Mouse (Mus musculus) frontal cortex, adult 2 months (tissue): Measurements from ENCODE around the gene Mrpl24. TPM values are rescaled to one million over a fixed set of nuclear protein-coding genes. Genes with fewer than 3 reads are reported as not detected.

Experiments used
- DNase-seq, 2 experiments: peaks; one replicate each; pipeline ENCODE4 v3.0.0; 2022; ENCODE audit warnings: low spot score in 1 of 2; ENCODE audit errors: extremely low spot score in 1 of 2
- polyA plus RNA-seq: library from polyadenylated mRNA; depleted of rRNA; stranded (reverse); fragments of >200 nt; gene quantifications from 2 replicates; pipeline ENCODE4 v1.2.3, GENCODE M21; 2012

Gene Mrpl24
- polyA plus RNA-seq, 1 experiment = 80.0 TPM

- DNase-seq = no peak
Measured at GRCm38 (mm10) chr3:87945781-87946540, 26.7 kb downstream of the Mrpl24 start.

- DNase-seq = no peak
Measured at GRCm38 (mm10) chr3:87946541-87946860, 27.2 kb downstream of the Mrpl24 start.

DNA sequence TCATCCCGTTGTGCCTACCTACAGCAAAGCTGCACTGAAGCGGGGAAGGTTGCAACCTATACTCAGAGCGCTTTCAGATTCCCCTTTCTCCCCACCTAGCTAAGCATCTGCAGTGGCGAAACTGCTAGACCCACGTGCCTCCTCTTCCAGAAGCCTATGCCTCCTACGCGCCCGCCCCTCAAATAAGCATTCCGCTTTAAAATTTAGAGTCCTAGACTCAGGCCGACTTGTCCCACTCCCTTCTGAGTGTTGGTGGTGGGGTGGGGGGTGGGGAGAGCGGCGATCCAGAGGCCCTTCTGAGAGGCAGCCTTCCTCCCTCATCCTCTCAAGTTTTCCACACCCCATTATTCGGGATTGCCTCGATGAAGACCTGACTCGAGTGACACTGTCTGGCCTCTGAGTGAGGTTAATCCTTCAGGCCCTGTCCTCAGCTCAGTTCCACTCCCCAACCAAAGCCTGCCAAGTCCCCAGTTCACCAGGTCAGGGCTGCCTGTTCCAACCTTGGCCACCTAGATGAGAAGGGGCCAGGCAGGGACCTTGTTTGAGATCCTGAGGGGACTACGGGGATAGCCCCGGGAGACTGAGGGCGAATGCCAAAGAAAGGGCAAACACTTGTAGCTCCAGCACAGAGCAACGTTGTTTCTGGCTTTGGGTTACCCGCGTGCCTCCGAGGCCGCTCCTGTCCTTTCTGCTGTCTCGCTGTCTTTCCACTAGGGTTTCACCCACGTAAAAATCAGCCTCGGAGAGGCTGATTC lies 27.9 kb downstream of the Mrpl24 start:
- no peak for DNase-seq

GRCm38 (mm10) chr3:87947811-87948199 lies 28.5 kb downstream of the Mrpl24 start:
- no peak for DNase-seq

DNA sequence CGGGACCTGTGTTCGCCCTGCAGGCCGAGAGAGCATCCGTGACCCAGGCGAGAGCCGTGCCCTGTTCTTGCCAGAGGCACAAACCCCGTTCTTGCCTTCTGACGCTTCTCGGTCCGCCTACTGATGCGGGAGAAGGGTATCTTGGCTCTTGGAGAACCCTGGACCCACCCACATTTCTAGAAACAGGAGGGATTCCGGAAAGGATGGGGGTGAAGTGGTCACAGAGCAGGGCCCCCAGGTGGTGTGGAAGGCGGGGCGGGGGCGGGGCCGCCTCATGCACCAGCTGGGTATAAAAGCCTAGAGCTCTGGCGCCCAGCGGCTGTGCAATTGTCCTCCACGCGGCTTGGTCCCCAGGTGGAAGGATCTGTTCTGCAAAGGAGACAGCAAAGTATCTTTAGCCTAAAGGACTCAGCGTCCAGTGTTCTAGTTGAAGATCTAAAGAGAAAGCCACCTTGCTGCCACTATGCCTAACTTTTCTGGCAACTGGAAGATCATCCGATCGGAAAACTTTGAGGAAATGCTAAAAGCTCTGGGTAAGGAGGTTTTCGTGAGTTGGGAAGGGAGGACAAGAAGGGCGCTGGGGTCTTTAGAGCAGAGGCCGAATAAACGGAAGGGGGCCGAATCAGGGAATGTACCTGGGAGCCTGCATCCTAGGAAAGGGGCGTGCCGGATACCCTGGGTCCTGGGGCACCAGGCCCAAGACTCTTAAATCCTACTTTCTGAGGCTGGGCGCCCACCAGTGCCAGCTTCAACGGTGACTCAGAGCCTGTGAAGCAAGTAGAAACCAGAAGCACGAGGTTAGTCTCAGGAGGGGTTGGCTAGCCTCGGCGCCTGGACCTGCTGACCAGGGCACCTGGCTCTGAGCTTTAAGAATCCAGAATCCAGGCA lies 29.3 kb downstream of the Mrpl24 start, which contains the start of gene Crabp2:
Crabp2 (plus strand) TSS at position 289 of the 888 bp plus-strand sequence.
- no peak for DNase-seq

DNA sequence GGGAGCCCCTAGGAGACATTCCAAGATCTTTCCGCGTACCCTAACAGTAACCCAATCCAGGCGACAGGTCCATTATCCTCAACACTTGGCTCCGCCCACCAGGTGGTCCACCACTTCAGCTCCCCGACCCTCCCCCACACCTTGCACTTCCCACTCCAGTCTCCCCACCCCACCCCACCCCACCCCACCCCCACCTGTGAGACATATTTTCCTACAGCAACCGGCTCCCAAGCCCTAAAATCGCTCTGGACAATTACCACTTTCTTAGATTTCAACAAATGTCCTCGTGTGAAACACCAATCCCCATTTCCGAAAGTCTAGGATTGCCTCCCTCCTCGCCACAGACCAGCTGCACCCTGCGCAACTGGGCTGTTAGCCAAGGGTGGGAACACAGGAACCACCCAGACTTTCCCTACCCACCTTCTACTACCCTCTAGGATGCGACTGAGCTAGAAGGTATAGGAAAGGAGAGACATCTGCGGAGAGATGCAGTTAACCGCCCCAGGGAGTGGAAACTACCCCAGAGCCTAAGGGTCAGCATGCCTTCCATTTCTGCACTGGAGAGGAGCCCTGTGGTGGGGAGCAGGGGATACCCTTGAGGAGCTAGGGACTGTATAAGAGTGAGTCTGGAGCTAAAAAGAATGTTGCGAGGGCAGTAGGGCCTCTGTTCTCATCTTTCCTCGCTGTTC lies 30.1 kb downstream of the Mrpl24 start:
- no peak for DNase-seq

GRCm38 (mm10) chr3:87949955-87950515 lies 30.7 kb downstream of the Mrpl24 start:
- DNase-seq = no peak

DNA sequence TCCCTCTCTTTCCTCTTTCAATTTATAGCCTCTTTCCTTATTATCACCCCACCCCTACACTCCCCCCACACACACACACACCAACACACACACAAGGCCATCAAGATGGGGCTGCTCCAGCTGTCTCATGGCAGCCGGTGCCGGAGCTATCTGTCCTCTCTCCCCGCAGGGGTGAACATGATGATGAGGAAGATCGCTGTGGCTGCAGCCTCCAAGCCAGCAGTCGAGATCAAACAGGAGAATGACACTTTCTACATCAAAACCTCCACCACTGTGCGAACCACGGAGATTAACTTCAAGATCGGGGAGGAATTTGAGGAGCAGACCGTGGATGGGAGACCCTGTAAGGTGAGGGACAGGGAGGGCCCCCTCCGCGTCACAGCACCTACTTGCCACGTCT lies 32.6 kb downstream of the Mrpl24 start:
- DNase-seq = no peak

- DNase-seq = no peak
Measured at GRCm38 (mm10) chr3:87952440-87952839, 33.1 kb downstream of the Mrpl24 start.

DNA sequence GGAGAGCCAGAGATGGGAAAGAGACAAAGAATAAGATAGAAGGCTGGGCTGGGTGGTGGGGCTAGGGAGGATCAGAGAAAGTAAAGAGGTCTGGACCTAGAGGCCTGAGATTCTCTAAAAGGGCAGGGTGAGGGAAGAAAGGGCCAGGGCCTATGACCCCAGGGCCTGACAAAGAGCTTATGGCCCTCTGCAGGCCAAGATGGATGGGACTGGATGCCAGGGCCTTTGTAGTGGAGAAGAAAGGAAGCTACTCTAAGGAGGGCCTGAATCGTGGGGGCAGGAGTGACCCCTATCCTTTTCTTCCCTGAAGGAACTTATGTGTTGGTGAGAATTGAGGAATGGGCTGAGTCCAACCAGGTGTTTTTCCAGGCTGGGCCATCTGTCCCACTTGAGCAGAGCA lies 38.8 kb downstream of the Mrpl24 start:
- DNase-seq = no peak

DNA sequence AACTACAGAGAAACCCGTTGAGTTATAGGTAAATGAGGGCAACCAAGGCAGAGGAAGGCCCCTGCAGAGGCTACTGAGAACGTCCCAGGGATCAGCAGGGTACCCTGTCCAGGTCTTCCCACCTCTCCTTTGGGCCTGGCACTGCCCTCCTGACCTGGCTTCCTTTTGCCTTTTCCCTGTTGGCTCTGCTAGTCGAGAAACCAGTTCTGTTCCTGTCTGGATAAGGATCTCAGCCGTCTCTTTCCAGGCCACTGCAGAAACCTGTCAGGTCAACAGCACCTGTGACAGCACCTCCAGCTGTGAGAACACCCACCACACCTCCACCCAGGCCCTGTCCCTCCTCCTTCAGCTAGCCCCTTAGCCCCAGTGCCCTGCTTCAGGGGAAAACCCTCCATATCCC lies 39.2 kb downstream of the Mrpl24 start:
- DNase-seq = no peak

- no peak for DNase-seq
Measured at GRCm38 (mm10) chr3:87958967-87959366, 39.7 kb downstream of the Mrpl24 start.

DNA sequence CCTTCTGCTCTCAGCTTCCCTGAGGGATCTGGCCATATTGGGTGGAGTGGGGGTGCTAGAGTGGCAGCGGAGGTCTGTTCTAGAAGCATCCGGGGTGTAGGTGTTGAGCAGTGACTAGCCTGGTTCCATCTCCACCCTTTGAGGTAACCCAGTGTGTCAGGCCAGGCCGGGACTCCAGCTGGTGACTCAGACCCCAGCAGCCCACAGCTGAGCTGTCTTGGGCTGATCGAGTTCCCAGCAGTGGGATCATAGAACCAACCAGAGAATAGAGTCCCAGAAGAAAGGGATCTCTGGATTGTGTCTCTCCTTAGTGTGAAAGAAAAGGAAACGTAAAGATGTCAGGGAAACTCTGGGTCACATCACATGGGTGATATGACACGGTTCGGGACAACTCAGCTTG lies 40.1 kb downstream of the Mrpl24 start:
- DNase-seq = no peak

- DNase-seq = no peak
Measured at GRCm38 (mm10) chr3:87960191-87960585, 40.9 kb downstream of the Mrpl24 start.

- peak; percentile 61 to 83 for DNase-seq
Measured at GRCm38 (mm10) chr3:87960586-87961191, 41.4 kb downstream of the Mrpl24 start.

DNA sequence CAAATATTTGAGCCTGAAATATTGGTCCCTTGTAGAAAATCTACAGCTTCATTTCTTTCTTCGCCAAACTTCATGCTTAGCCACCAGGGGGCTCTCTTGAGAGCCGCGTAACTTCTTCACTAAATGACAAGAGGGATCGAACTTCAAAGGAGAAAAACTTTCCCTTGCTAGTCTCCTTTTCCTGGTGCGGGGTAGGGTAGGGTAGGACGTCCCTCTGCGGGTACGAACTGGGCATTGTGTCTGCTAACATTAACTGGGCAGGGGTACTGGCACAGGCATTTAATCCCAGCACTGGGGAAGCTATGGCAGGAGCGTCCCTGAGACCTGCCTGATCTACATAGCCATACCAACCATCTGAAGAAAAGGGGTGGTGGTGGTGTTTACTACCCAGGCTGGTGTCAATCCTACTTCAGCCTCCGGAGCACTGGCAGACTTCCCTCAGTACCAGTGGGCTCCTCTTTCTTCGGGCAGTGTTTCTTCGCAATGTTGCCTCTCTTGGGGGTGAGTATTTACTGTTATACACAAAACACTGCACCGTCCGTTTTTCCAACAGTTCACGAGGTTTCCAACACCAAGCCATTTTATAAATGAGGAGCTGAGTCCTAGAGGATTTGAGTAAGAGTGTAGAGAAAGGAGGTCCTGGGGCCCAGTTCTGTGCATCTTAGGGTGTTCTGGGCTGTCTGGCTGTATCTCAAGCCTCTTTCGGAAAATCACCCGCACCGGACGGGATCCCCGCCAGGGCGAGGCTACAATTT lies 51.1 kb downstream of the Mrpl24 start:
- peak in 1 of 2 experiments; percentile 70 for DNase-seq

DNA sequence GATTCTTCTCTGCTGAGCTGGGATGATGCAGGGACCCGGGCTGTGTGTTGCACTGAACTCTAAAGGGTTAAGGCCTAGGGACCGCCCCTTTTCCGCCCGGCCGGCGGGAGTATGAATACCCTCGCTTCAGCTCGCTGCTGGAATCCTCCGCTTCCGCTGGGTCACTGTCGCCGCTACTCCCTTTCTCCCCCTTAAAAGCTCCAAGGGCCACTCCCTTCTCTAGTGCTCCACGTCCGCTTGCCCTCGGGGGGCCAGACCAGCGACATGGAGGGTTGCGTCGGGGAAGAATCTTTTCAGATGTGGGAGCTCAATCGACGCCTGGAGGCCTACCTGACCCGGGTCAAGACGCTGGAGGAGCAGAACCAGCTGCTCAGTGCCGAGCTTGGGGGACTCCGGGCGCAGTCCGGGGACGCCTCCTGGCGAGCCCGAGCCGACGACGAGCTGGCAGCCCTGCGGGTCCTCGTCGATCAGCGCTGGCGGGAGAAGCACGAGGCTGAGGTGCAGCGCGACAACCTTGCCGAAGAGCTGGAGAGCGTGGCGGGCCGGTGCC lies 51.7 kb downstream of the Mrpl24 start, which contains the start of gene Nes:
Nes (plus strand) TSS at position 140 of the 550 bp plus-strand sequence.
- DNase-seq = no peak

GRCm38 (mm10) chr3:87971489-87972202 lies 52.3 kb downstream of the Mrpl24 start:
- DNase-seq = no peak
